Mouse (Mus musculus) CH12.LX (cell line): ENCODE results near the gene Tgfa. TPM values are rescaled to one million over a fixed set of nuclear protein-coding genes. Genes with fewer than 3 reads are reported as not detected.

Source experiments
- DNase-seq: peaks from one replicate; pipeline ENCODE4 v3.0.0-alpha.2; 2013; ENCODE audit errors: extremely low read depth
- H3K27ac ChIP-seq: 2 replicates; pipeline ENCODE4 v1.5.1; 2012; ENCODE audit warnings: low read depth, mild to moderate bottlenecking, control low read depth, moderate library complexity; ENCODE audit not compliant: insufficient read depth
- H3K27me3 ChIP-seq: replicated peaks from 2 replicates; pipeline ENCODE3; 2012; ENCODE audit warnings: inconsistent platforms
- H3K36me3 ChIP-seq, 2 experiments: replicated peaks in 1 of 2; 2 replicates each; pipeline versions ENCODE3 to v1.6.1; 2012; ENCODE audit warnings: inconsistent platforms in 1 of 2, low read length in 1 of 2, mild to moderate bottlenecking in 1 of 2, mixed read lengths in 1 of 2, moderate library complexity in 1 of 2; ENCODE audit not compliant: control insufficient read depth in 1 of 2, insufficient read depth in 1 of 2
- H3K4me1 ChIP-seq, 2 experiments: 2 replicates each; pipeline ENCODE4 v1.6.1; 2012; ENCODE audit warnings: inconsistent platforms in 1 of 2, moderate library complexity in 1 of 2; ENCODE audit not compliant: insufficient read depth in 2 of 2, control insufficient read depth in 1 of 2
- H3K4me2 ChIP-seq: 2 replicates; pipeline ENCODE4 v1.6.1; 2012; ENCODE audit warnings: low read depth, mild to moderate bottlenecking, control low read depth; ENCODE audit not compliant: poor library complexity, insufficient read depth, severe bottlenecking
- H3K4me3 ChIP-seq, 3 experiments: fragments of 150-350 bp in 1 of 3; sonication (generic) in 1 of 3; replicated peaks in 1 of 3; 2 replicates each; pipeline versions ENCODE3 to v1.5.1; 2011 to 2012; ENCODE audit warnings: low read depth in 2 of 3, low read length in 2 of 3, mild to moderate bottlenecking in 2 of 3, moderate library complexity in 2 of 3, control low read depth in 1 of 3, improper control_type of control experiment in 1 of 3, inconsistent platforms in 1 of 3, mixed read lengths in 1 of 3; ENCODE audit not compliant: poor library complexity in 1 of 3
- H3K79me2 ChIP-seq: replicated peaks from 2 replicates; pipeline ENCODE4 v1.6.1; 2012; ENCODE audit warnings: mild to moderate bottlenecking, moderate library complexity; ENCODE audit not compliant: control insufficient read depth, poor library complexity, insufficient read depth, severe bottlenecking; ENCODE audit errors: extremely low read depth
- H3K9ac ChIP-seq: 2 replicates; pipeline ENCODE4 v1.6.1; 2012; ENCODE audit warnings: low read depth, mild to moderate bottlenecking, control low read depth, moderate library complexity; ENCODE audit not compliant: insufficient read depth
- H3K9me3 ChIP-seq: replicated peaks from 2 replicates; pipeline ENCODE3; 2012; ENCODE audit warnings: low read length, inconsistent platforms, mixed read lengths
- CHD1 ChIP-seq: IDR thresholded peaks from 2 replicates; pipeline ENCODE4 v1.6.1; 2012; ENCODE audit warnings: low read depth, low read length, improper control_type of control experiment, inconsistent platforms
- CHD2 ChIP-seq: IDR thresholded peaks from 2 replicates; pipeline ENCODE4 v1.6.1; 2011; ENCODE audit warnings: low read length, improper control_type of control experiment
- CTCF ChIP-seq, 2 experiments: IDR thresholded peaks in 1 of 2; conservative IDR thresholded peaks in 1 of 2; 2 replicates each; pipeline ENCODE4 v1.5.1; 2011 to 2012; ENCODE audit warnings: low read depth in 2 of 2, low read length in 2 of 2, improper control_type of control experiment in 1 of 2, inconsistent platforms in 1 of 2, mild to moderate bottlenecking in 1 of 2, moderate library complexity in 1 of 2
- EP300 ChIP-seq: IDR thresholded peaks from 2 replicates; pipeline ENCODE4 v1.6.1; 2011; ENCODE audit warnings: low read length, improper control_type of control experiment
- ETS1 ChIP-seq: conservative IDR thresholded peaks from 2 replicates; pipeline ENCODE4 v1.6.1; 2012; ENCODE audit warnings: low read depth, mild to moderate bottlenecking, inconsistent platforms, low read length, improper control_type of control experiment, moderate library complexity
- IRF4 ChIP-seq: IDR thresholded peaks from 2 replicates; pipeline ENCODE4 v1.6.1; 2014; ENCODE audit warnings: low read depth, mild to moderate bottlenecking, inconsistent platforms, low read length, improper control_type of control experiment
- MAFK ChIP-seq: IDR thresholded peaks from 2 replicates; pipeline ENCODE4 v1.6.1; 2011; ENCODE audit warnings: low read length, improper control_type of control experiment; ENCODE audit not compliant: insufficient replicate concordance
- MAX ChIP-seq: IDR thresholded peaks from 2 replicates; pipeline ENCODE4 v1.6.1; 2011; ENCODE audit warnings: low read length, improper control_type of control experiment
- MAZ ChIP-seq: IDR thresholded peaks from 2 replicates; pipeline ENCODE4 v1.6.1; 2012; ENCODE audit warnings: low read depth, mild to moderate bottlenecking, inconsistent platforms, low read length, improper control_type of control experiment, moderate library complexity
- MEF2A ChIP-seq: IDR thresholded peaks from 2 replicates; pipeline ENCODE4 v1.6.1; 2014; ENCODE audit warnings: low read depth, mild to moderate bottlenecking, inconsistent platforms, low read length, improper control_type of control experiment, borderline replicate concordance
- MXI1 ChIP-seq: IDR thresholded peaks from 2 replicates; pipeline ENCODE4 v1.6.1; 2011; ENCODE audit warnings: mild to moderate bottlenecking, low read depth, low read length, improper control_type of control experiment
- NELFE ChIP-seq: IDR thresholded peaks from 2 replicates; pipeline ENCODE4 v1.6.1; 2011; ENCODE audit warnings: low read depth, low read length, improper control_type of control experiment
- NRF1 ChIP-seq: IDR thresholded peaks from 2 replicates; pipeline ENCODE4 v1.6.1; 2014; ENCODE audit warnings: low read depth, mild to moderate bottlenecking, inconsistent platforms, low read length, improper control_type of control experiment, moderate library complexity
- RAD21 ChIP-seq: IDR thresholded peaks from 2 replicates; pipeline ENCODE4 v1.6.1; 2011; ENCODE audit warnings: low read depth, mild to moderate bottlenecking, low read length, improper control_type of control experiment, moderate library complexity
- RCOR1 ChIP-seq: conservative IDR thresholded peaks from 2 replicates; pipeline ENCODE4 v1.6.1; 2012; ENCODE audit warnings: low read depth, mild to moderate bottlenecking, inconsistent platforms, low read length, improper control_type of control experiment
- ZKSCAN1 ChIP-seq: IDR thresholded peaks from 2 replicates; pipeline ENCODE4 v1.6.1; 2012; ENCODE audit warnings: low read depth, inconsistent platforms, low read length, improper control_type of control experiment, borderline replicate concordance
- ZMIZ1 ChIP-seq: IDR thresholded peaks from 2 replicates; pipeline ENCODE4 v1.6.1; 2012; ENCODE audit warnings: low read depth, mild to moderate bottlenecking, inconsistent platforms, low read length, improper control_type of control experiment
- ZNF384 ChIP-seq: IDR thresholded peaks from 2 replicates; pipeline ENCODE4 v1.6.1; 2012; ENCODE audit warnings: low read depth, low read length, improper control_type of control experiment, inconsistent platforms
- dilution Hi-C: fragments of 300-500 bp; cut with MboI; formaldehyde crosslinking; loops from 2 replicates; pipeline ENCODE4 v1.14.3; 2020; ENCODE audit warnings: low sequenced_read_pairs; ENCODE audit not compliant: extremely low pct_unique_long_range_greater_than_20kb, extremely low pct_ligation_motif_present
- in situ Hi-C: fragments of 300-500 bp; cut with MboI; formaldehyde crosslinking; loops from 3 replicates; pipeline ENCODE4 v1.14.3; 2019; ENCODE audit warnings: low sequenced_read_pairs, low pct_ligation_motif_present, low pct_unique_long_range_greater_than_20kb, mixed read lengths
- polyA plus RNA-seq: library from polyadenylated mRNA; unstranded; fragments of >175 nt; gene quantifications from 2 replicates; pipeline ENCODE4 v1.2.1, GENCODE M21; 2012; ENCODE audit warnings: low read depth; ENCODE audit not compliant: insufficient read length
- total RNA-seq, 2 experiments: library from RNA; depleted of rRNA; stranded (reverse); fragments of 300-350 nt in 1 of 2; fragments of >200 nt in 1 of 2; gene quantifications; 2 replicates each; pipeline ENCODE4 v1.2.3; 2012 to 2014

Tgfa gene
- total RNA-seq (2012; rRNA removed), result not detected in 2 replicates
- not detected in 2 replicates for total RNA-seq (2014; rRNA removed)
- not detected in 2 replicates for polyA plus RNA-seq

GRCm38 (mm10) chr6:86194941-86195932 lies at the start of gene Tgfa:
Gene Tgfa, plus strand, starts transcription at chr6:86195223.
- H3K4me2 ChIP-seq, result no peak within 1 kb of the TSS
- H3K79me2 ChIP-seq, result no peaks in the 10 kb centered on the region
- no peak within 1 kb of the TSS for H3K9ac ChIP-seq
- no peak for TF ChIP-seq MEF2A
- TF ChIP-seq MXI1, result no peak
- H3K27me3 ChIP-seq, result peaks cover 52% of the 10 kb centered on the region
- H3K36me3 ChIP-seq, result no peaks in the 10 kb centered on the region
- in situ Hi-C loops, result no loop called here
- no peak within 1 kb of the TSS for H3K4me3 ChIP-seq
- dilution Hi-C loops, result no loop called here
- H3K27ac ChIP-seq, result no peak within 1 kb of the TSS
- no peaks in the 10 kb centered on the region for H3K4me1 ChIP-seq
- peaks cover 18% of the 10 kb centered on the region for H3K9me3 ChIP-seq
- no peak for DNase-seq

GRCm38 (mm10) chr6:86148518-86148917 lies 46.5 kb upstream of the Tgfa start:
- dilution Hi-C loops, result no loop called here
- Histone ChIP-seq H3K4me1 (no peaks in the 10 kb centered on the region), H3K4me2 (no peak overlapping the region), H3K27me3 (peaks cover 76% of the 10 kb centered on the region), H3K36me3 (no peaks in the 10 kb centered on the region), H3K27ac (no peak overlapping the region), H3K79me2 (no peaks in the 10 kb centered on the region), H3K4me3 (no peak overlapping the region), H3K9me3 (peaks cover 13% of the 10 kb centered on the region), H3K9ac (no peak overlapping the region)
- TF ChIP-seq CTCF (conservative IDR thresholded peaks at IDR 0.05 in 1 of 2, IDR thresholded peaks at IDR 0.05 in 1 of 2; ENCODE audit: low read depth in 2 of 2, low read length in 2 of 2) (no peak), MEF2A (no peak), MAX (no peak), ZKSCAN1 (no peak)
- in situ Hi-C loops, result no loop called here
- DNase-seq, result no peak

- Histone ChIP-seq H3K4me3 (no peak overlapping the region), H3K4me1 (no peaks in the 10 kb centered on the region), H3K27ac (no peak overlapping the region), H3K36me3 (no peaks in the 10 kb centered on the region), H3K79me2 (no peaks in the 10 kb centered on the region), H3K9ac (no peak overlapping the region), H3K9me3 (peaks cover 13% of the 10 kb centered on the region), H3K27me3 (peaks cover 76% of the 10 kb centered on the region), H3K4me2 (no peak overlapping the region)
- dilution Hi-C loops, result no loop called here
- no peak for TF ChIP-seq MAFK
- TF ChIP-seq ETS1, result no peak
- TF ChIP-seq ZNF384, result no peak
- no peak for TF ChIP-seq MAZ
- no peak for TF ChIP-seq IRF4
- no peak for TF ChIP-seq ZMIZ1
- TF ChIP-seq EP300, result no peak
- no peak for TF ChIP-seq ZKSCAN1
- no peak for TF ChIP-seq NELFE
- no peak for TF ChIP-seq MAX
- TF ChIP-seq CHD1, result no peak
- no peak for TF ChIP-seq CHD2
- no peak for TF ChIP-seq CTCF (conservative IDR thresholded peaks at IDR 0.05 in 1 of 2, IDR thresholded peaks at IDR 0.05 in 1 of 2; ENCODE audit: low read depth in 2 of 2, low read length in 2 of 2)
- no peak for TF ChIP-seq NRF1
- no peak for TF ChIP-seq RAD21
- no peak for TF ChIP-seq RCOR1
- DNase-seq, result no peak
- in situ Hi-C loops, result no loop called here
Observed at GRCm38 (mm10) chr6:86149001-86149400, 46.0 kb upstream of the Tgfa start.
